Mouse (Mus musculus) splenic B cell, adult 2 months (primary cell): ENCODE data around the gene Usf3.

Source experiments
- DNase-seq: peaks from one replicate; pipeline ENCODE4 v3.0.0-alpha.2; 2011; ENCODE audit warnings: low read depth, low spot score
- H3K27me3 ChIP-seq: 2 replicates; pipeline ENCODE4 v1.6.1; 2012; ENCODE audit warnings: mild to moderate bottlenecking, low read length, moderate library complexity, mixed read lengths; ENCODE audit not compliant: control insufficient read depth, poor library complexity, insufficient read depth, severe bottlenecking
- H3K36me3 ChIP-seq: 2 replicates; pipeline ENCODE4 v1.6.1; 2012; ENCODE audit warnings: mild to moderate bottlenecking, low read length, moderate library complexity, mixed read lengths; ENCODE audit not compliant: control insufficient read depth, poor library complexity, insufficient read depth, severe bottlenecking

The Usf3 gene

DNA sequence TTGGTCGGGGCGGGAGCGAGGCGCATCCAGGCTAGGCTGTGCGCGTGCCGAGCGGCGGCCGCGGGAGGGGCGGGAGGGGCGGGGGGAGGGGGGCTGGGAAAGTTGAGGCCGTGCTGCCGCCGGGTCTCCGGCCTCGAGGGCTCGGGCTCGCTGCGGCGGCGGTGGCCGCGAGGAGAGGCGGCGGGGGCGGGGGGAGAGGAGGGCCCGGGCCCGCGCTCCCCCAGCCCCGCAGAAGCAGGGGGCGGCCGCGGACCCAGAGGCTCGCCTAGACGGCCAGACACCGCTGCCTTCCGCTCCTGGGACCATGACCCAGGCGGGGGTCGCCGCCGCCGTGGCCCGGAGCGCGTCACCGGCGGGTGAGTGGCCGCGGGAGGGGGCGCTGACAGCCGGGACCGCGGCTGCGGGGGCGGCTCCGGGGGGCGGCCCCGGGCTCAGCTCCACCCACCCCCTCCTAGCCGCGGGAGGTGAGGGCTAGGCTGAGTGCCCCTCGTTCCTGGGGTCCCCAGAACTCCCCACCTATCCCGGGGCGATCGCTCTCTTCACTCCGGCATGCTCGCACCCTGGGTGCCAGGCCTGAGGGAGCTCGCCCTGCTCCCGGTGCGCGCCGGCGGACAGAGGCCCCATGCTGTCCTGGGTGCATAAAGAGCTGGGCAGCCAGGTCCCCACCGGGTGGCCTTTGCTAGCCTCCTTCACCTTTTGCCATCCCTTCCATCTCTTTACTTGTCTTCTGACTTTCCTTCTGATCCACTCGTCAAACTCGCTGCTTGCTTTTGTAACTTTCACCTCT lies at the start of gene Usf3:
Usf3 (plus strand) TSS at position 92 of the 787 bp plus-strand sequence.
- peak; percentile 61 for DNase-seq
- Histone ChIP-seq H3K36me3 (no peaks in the 10 kb centered on the region; the same call in 1 of the 2 replicates), H3K27me3 (no peaks in the 10 kb centered on the region)

DNA sequence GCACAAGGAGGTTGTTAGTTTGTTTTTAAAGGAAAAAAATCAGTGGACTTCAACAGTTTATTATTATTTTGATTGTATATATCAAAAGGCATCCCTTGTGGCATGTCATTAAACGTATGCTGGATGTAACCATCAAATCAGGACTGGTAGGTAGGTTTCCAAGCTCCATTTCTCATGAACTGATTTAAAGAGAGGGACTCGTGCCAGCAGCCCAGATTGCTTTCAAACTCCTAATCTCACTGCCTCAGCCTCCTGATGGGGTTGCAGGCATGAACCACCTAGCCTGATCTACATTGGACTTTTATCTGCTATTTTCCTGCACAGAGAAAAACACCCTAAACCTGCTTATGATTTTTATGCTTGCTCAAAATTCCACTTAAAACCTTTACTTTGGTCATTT lies 49.3 kb upstream of the Usf3 start:
- no peaks in the 10 kb centered on the region for H3K27me3 ChIP-seq
- no peak for DNase-seq
- H3K36me3 ChIP-seq = 0 out of 2 replicates have a peak, but pooled peaks cover 1% of the 10 kb centered on the region

DNA sequence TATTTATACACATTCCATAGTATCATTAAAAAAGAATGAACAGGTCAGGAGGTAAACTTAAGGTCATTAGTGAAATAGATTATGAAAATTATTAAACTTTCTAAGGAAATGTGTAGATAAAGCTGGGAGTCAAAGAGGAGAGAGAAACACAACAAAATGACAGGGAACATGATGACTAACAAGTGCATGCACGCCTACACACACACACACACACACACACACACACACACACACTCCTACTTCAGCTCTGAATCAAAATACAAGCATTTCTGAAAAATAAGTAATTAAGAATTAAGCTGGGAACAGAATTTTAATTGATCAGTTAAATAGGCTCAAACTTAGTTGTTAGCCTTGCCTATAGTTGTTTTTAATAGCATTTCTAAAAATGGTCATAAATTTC lies 48.3 kb upstream of the Usf3 start:
- Histone ChIP-seq H3K27me3 (no peaks in the 10 kb centered on the region), H3K36me3 (0 out of 2 replicates have a peak, but pooled peaks cover 1% of the 10 kb centered on the region)
- DNase-seq = no peak

DNA sequence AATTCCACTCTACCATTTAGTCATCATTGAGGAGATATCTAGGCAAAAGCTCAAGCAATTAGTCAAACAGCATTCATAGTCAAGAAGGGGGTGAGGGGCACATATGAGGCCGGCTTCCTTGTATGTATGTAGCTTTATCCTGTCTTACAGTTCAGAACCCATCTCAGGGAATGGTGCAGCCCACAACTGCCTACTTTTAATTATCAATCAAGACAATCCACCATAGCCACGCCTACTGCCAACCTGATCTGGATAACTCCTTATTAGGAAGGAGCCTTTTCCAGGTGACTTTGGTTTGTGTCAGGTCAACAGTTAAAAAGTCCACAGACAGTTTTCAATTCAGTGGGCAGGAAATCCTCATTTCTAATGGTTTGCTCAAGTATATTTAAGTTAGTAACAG lies 47.6 kb upstream of the Usf3 start:
- Histone ChIP-seq H3K36me3 (0 out of 2 replicates have a peak, but pooled peaks cover 1% of the 10 kb centered on the region), H3K27me3 (no peaks in the 10 kb centered on the region)
- DNase-seq = no peak

DNA sequence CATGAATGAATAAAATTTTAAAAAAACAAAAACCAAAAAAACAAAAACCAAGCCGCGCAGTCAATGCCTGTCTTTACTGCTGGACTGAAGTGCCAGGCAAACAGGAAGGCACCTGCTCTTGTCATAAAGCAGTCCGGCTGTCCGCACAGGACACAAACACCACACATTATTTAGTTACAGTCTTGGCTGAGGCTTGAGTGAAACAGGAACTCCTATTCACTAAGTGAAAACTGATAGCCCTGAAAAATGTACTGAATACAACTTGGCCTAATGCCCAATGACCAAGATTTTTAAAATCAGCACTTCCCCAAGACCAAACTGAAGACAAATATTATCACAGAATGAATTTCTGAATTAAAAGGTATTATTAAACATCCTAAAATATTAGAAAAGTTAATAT lies 46.6 kb upstream of the Usf3 start:
- H3K36me3 ChIP-seq = 0 out of 2 replicates have a peak, but pooled peaks cover 1% of the 10 kb centered on the region
- no peaks in the 10 kb centered on the region for H3K27me3 ChIP-seq
- peak; percentile 16 for DNase-seq

DNA sequence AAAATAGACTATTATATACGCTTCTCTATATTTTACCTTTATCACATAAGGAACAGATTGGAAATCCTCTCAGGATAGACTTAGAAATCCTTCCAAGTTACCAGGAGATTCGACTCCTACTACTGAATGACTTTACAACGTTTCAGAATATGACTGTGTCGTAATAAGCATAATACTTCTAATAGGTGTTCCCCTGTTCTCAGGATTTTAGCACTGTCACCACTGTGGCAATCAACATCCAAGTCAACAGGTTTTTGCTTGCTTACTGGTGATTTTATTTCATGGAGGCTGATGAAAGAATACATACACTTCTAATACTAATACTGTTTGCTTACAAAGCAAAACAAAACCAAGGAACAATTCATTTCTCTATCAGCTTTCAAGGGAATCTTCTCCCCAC lies 40.7 kb upstream of the Usf3 start:
- no peak for DNase-seq
- H3K36me3 ChIP-seq = no peaks in the 10 kb centered on the region

DNA sequence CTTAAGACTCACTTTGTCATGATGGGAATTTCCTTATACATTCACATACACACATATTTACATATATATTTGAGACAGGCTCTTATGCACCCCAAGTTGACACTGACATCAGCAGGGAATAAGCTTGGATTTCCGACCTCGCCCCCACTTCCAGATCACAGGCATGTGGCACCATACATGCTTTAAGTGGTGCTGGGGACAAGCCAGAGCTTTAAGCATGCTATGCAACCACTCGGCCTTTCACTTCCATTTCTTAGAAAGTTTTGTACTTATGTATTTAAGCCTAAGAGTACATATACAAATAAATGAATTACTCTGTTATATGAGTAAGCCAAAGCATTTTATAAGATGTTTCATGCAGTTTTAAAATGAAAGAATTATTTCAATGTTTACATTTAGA lies 39.9 kb upstream of the Usf3 start:
- no peak for DNase-seq
- no peaks in the 10 kb centered on the region for H3K36me3 ChIP-seq

More for the DNA sequence above, 40.7 kb upstream of the Usf3 start:
- no peaks in the 10 kb centered on the region for H3K27me3 ChIP-seq

DNA sequence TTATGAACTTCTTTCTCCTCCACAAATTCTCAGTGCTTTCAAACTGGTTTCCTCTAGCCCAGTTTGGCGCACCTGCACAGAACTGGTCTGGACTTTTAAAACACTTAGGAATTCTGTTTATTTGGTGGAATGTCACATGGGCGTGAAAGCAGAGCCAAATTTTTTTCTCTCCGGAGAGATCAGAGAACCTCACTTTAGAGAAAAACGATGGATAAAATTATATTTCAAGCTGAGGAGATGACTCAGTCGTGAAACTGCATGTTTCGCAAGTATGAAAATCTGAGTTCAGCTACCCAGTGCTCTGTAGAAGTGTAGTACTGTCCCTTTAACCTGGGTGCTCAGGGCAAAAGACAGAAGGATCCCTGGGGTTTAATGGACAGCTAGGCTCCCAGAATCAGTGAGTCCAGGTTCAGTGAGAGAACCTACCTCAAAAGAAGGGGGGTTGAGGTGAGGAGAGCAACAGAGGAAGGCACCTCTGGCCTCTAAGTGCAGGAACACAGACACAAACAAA lies 36.5 kb upstream of the Usf3 start:
- no peak for DNase-seq
- H3K36me3 ChIP-seq = no peaks in the 10 kb centered on the region
- no peaks in the 10 kb centered on the region for H3K27me3 ChIP-seq

More for the DNA sequence above, 39.9 kb upstream of the Usf3 start:
- H3K27me3 ChIP-seq = no peaks in the 10 kb centered on the region

DNA sequence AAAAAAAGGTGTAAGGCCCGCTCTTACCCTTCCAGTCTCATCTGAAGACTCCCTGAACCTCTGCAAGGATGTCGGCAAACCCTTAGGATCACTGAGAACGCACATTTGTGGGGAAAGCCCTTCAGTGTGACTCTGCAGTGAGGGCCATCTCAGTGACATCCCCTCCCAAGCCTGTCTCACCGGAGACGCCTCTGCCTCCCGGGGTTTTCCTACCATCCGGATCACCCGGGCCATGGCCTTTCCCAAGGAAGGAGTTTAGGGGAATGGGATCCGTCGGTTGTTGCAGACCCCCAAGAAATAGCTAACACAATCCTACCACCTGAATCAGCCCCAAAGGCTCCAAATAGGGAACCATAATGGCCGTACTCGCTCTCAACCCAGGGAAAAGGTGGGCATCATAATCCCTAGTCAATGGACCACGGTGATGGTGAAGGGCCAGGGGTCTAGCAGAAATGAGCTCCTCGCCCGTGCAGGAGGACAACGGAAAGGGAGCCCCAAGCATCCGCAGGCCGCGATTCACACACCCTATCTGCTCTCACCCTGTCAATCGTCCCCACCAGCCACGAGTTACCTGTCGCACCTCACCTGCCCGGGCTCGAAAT lies 34.6 kb upstream of the Usf3 start:
- peak; percentile 15 for DNase-seq
- Histone ChIP-seq H3K27me3 (no peaks in the 10 kb centered on the region), H3K36me3 (no peaks in the 10 kb centered on the region)

DNA sequence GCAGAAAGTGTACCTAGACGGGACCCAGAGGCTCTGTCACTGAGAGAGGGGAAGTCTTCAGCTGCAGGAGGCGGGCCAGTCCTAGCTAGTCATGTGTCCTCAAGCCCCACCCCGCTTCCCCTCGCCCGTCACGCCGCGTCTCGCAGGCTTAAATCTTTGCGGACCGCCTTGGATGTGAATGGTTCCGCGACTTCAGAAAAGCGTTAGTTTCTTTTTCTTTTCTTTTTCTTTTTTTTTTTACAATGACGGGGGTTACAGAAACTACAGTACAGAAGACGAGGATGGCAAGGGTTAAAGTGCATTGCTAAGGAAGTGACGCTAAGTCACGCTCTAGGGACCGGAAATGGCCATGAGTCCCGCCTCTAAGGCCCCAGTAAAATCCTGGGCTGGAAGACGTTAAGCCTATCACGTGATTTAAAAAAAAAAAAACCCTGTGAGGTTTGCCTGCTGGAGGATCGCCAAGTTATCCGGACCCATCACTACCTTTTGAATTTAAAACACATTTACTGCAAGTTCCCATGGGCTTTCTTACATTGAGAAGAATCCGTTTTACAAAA lies 34.0 kb upstream of the Usf3 start:
- Histone ChIP-seq H3K27me3 (no peaks in the 10 kb centered on the region), H3K36me3 (no peaks in the 10 kb centered on the region)
- peak; percentile 95 for DNase-seq

DNA sequence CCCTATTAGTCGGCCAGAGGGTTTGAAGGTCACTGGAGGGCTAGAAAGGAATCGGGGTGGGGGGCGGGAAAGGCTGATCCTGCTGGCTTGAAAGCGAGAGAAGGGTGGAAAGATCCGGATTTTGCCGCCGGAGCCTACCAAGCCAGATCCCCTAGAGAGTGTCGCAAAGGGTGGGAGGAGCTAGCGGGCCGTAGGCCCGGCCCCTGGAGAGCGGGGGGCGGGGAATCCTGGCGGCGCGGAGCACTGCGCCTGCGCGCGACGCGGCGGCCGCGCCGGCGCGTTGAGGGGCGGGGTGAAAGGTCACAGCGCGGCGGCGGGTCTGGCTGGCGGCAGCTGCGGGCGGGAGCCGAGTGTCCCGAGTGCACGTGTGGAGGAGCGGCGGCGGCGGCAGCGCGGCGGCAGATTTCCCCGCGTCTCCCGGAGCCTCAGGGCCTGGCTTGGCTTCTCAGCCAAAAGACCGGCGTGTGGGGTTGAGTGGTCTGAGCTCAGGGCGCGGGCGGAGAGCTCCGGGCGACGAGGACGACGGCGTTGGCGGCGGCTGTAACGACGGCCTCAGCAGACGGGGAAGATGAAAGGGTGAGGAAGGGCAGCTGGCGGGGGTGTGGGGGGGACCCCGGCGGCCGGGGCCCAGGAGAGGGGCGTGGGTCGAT lies 33.4 kb upstream of the Usf3 start, which contains the start of the genes Atp6v1a and Naa50:
Atp6v1a (minus strand) TSS at position 170 of the 650 bp plus-strand sequence.
Naa50 (plus strand) TSS at position 295 of the 650 bp plus-strand sequence.
- no peaks in the 10 kb centered on the region for H3K36me3 ChIP-seq
- no peaks in the 10 kb centered on the region for H3K27me3 ChIP-seq
- DNase-seq = peak; percentile 95

DNA sequence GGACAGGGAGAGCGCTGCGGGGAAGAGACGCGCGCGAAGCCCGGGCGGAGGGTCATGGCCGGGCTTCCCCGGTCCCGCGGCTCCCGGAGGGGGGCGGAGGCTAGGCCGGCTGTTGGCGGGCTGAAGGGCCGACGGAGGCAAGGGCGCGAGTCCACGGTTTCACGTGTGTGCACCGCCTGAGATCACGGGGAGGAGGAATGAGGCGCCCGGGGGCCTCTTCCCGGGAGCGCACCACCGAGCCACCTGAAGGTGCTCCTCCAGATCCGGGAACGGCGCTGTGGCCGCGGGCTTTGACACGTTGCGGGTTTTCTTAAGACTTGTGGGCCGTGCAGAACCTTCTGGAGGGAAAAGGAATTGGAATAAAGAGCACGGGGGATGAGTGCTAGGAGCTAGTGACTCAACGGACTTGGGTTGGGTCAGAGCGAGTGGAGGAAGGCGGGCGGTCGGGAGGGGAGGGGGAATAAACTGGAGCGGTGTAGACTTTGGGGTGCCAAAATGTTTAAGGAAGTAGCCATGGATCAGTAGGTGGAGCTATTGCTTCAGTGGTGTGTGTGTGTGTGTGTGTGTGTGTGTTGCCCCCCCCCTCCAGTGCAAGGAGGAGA lies 32.8 kb upstream of the Usf3 start:
- H3K36me3 ChIP-seq = no peaks in the 10 kb centered on the region
- DNase-seq = peak; percentile 85

DNA sequence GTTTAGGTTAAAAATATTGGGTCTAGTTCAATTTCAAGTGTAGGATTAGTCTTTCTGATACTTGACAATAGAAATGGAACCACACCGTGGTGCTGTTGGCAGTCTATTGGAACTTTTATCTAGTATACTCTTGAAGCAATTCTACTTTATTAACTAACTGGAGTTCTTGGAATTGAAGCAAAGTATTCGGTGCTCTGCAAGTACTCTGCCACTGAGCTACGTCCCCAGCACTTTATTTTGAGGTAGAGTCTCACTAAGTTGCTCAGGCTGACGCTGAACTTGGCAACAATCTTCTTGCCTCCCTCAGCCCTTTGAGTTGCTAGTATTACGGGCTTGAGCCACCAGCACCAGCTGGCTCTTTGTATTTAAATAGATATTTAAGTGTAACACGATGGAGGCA lies 31.6 kb upstream of the Usf3 start:
- DNase-seq = no peak
- no peaks in the 10 kb centered on the region for H3K27me3 ChIP-seq
- H3K36me3 ChIP-seq = no peaks in the 10 kb centered on the region

More for the DNA sequence above, 32.8 kb upstream of the Usf3 start:
- H3K27me3 ChIP-seq = no peaks in the 10 kb centered on the region
